Mouse (Mus musculus): ENCODE results near the gene H2-M1.

Gene H2-M1

GRCm38 (mm10) chr17:36672119-36672518 lies at the start of gene H2-M1:
TSS of gene H2-M1 (minus strand) at chr17:36672219.
- no peak for DNase-seq (ENCODE audit: low spot score in 2 of 2)

GRCm38 (mm10) chr17:36697693-36698092 lies 25.7 kb upstream of the H2-M1 start:
- DNase-seq (ENCODE audit: low spot score in 2 of 2) = no peak

- DNase-seq (ENCODE audit: low spot score in 2 of 2) = no peak
Measured at GRCm38 (mm10) chr17:36642566-36642965, 29.5 kb downstream of the H2-M1 start, which contains the start of gene H2-M9. TSS of gene H2-M9 (minus strand) at chr17:36642666.
